Mouse (Mus musculus) cerebellum, adult (tissue): ENCODE results near the gene Neurog2.

ENCODE experiments used
- ATAC-seq: cut with Nextera tagmentation; 2 replicates; pipeline ENCODE4 v1.9.2; 2017; ENCODE audit warnings: mild to moderate bottlenecking, moderate library complexity, mixed read lengths; ENCODE audit not compliant: insufficient number of reproducible peaks, low FRiP score, low TSS enrichment

The Neurog2 gene

GRCm38 (mm10) chr3:127633080-127634032, at the start of gene Neurog2:
Neurog2 (plus strand) TSS chr3:127633135.
- ATAC-seq, result no peak

- no peak for ATAC-seq
Measured at GRCm38 (mm10) chr3:127597136-127597535, 35.8 kb upstream of the Neurog2 start.

- no peak for ATAC-seq
Measured at GRCm38 (mm10) chr3:127608109-127608508, 24.8 kb upstream of the Neurog2 start.

- peak; percentile 15; the same call in 1 of the 2 replicates for ATAC-seq
Measured at GRCm38 (mm10) chr3:127625296-127625695, 7.6 kb upstream of the Neurog2 start.

GRCm38 (mm10) chr3:127625701-127626399, 7.1 kb upstream of the Neurog2 start:
- no peak for ATAC-seq

GRCm38 (mm10) chr3:127626524-127626923, 6.4 kb upstream of the Neurog2 start:
- ATAC-seq, result no peak

- no peak for ATAC-seq
Measured at GRCm38 (mm10) chr3:127627151-127627955, 5.6 kb upstream of the Neurog2 start.

GRCm38 (mm10) chr3:127627956-127628310, 5.0 kb upstream of the Neurog2 start:
- no peak for ATAC-seq

GRCm38 (mm10) chr3:127628311-127629184, 4.4 kb upstream of the Neurog2 start:
- ATAC-seq, result no peak

GRCm38 (mm10) chr3:127630190-127630589, 2.7 kb upstream of the Neurog2 start:
- no peak for ATAC-seq

- no peak for ATAC-seq
Measured at GRCm38 (mm10) chr3:127630735-127631372, 2.1 kb upstream of the Neurog2 start.

- ATAC-seq, result no peak
Measured at GRCm38 (mm10) chr3:127631582-127631981, 1.4 kb upstream of the Neurog2 start.

GRCm38 (mm10) chr3:127632531-127632930, 404 bp upstream of the Neurog2 start:
- no peak for ATAC-seq

- peak; percentile 65 for ATAC-seq
Measured at GRCm38 (mm10) chr3:127634101-127634983, 1.4 kb downstream of the Neurog2 start.

- ATAC-seq, result no peak
Measured at GRCm38 (mm10) chr3:127634984-127635349, 2.0 kb downstream of the Neurog2 start.

- ATAC-seq, result no peak
Measured at GRCm38 (mm10) chr3:127639875-127640761, 7.2 kb downstream of the Neurog2 start.
